Mouse (Mus musculus) midbrain, embryonic 10.5 days (tissue): ENCODE data around the gene Gm20716. TPM values are rescaled to one million over a fixed set of nuclear protein-coding genes. Genes with fewer than 3 reads are reported as not detected.

Source experiments
- DNase-seq: peaks from one replicate; pipeline ENCODE4 v3.0.0-alpha.2; 2017; ENCODE audit warnings: low spot score
- H3K27ac ChIP-seq: fragments of 300-500 bp; sonication (generic); replicated peaks from 2 replicates; pipeline ENCODE4 v1.5.1; 2016; ENCODE audit warnings: mild to moderate bottlenecking
- H3K27me3 ChIP-seq: fragments of 300-500 bp; sonication (generic); 2 replicates; pipeline ENCODE4 v1.6.1; 2016; ENCODE audit warnings: low read depth, mild to moderate bottlenecking; ENCODE audit not compliant: poor library complexity, severe bottlenecking
- H3K36me3 ChIP-seq: fragments of 300-500 bp; sonication (generic); 2 replicates; pipeline ENCODE4 v1.6.1; 2016; ENCODE audit warnings: mild to moderate bottlenecking, moderate library complexity
- H3K4me1 ChIP-seq: fragments of 300-500 bp; sonication (generic); 2 replicates; pipeline ENCODE4 v1.6.1; 2016
- H3K4me3 ChIP-seq: fragments of 300-500 bp; sonication (generic); 2 replicates; pipeline ENCODE4 v1.5.1; 2016; ENCODE audit warnings: mild to moderate bottlenecking, moderate library complexity
- H3K9me3 ChIP-seq: fragments of 300-500 bp; sonication (generic); replicated peaks from 2 replicates; pipeline ENCODE4 v1.6.1; 2016; ENCODE audit warnings: mild to moderate bottlenecking
- WGBS: fragments of 180-500 bp; shearing (Covaris S2); methylation state at CpG from one replicate; pipeline ENCODE4 v1.1.7; 2016; 5-methylcytosine and 5-hydroxymethylcytosine counted together
- microRNA-seq: library from miRNA; unstranded; fragments of <30 nt; microRNA quantifications from one replicate; pipeline ENCODE4, GENCODE M21; 2017
- polyA plus RNA-seq: library from polyadenylated mRNA; unstranded; fragments of >200 nt; fragmentation: Nextera tagmentation; extraction: Ambion mirVana; gene quantifications from 2 replicates; pipeline ENCODE4 v1.2.1, GENCODE M21; 2016

The Gm20716 gene
- polyA plus RNA-seq, 1 experiment from 2014 or later = 17.2 TPM

- H3K4me1 ChIP-seq = peaks cover 62% of the 10 kb centered on the region
- no peak for DNase-seq
- H3K36me3 ChIP-seq = no peaks in the 10 kb centered on the region
- peaks cover 46% of the 10 kb centered on the region for H3K27me3 ChIP-seq
- H3K27ac ChIP-seq = peak overlapping the region; percentile 67
- H3K4me3 ChIP-seq = no peak overlapping the region
- 87% methylated on average over 7 of the region's 7 CpGs for WGBS
- H3K9me3 ChIP-seq = no peaks in the 10 kb centered on the region
Observed at GRCm38 (mm10) chr2:168155666-168156065, 74.5 kb downstream of the Gm20716 start.

DNA sequence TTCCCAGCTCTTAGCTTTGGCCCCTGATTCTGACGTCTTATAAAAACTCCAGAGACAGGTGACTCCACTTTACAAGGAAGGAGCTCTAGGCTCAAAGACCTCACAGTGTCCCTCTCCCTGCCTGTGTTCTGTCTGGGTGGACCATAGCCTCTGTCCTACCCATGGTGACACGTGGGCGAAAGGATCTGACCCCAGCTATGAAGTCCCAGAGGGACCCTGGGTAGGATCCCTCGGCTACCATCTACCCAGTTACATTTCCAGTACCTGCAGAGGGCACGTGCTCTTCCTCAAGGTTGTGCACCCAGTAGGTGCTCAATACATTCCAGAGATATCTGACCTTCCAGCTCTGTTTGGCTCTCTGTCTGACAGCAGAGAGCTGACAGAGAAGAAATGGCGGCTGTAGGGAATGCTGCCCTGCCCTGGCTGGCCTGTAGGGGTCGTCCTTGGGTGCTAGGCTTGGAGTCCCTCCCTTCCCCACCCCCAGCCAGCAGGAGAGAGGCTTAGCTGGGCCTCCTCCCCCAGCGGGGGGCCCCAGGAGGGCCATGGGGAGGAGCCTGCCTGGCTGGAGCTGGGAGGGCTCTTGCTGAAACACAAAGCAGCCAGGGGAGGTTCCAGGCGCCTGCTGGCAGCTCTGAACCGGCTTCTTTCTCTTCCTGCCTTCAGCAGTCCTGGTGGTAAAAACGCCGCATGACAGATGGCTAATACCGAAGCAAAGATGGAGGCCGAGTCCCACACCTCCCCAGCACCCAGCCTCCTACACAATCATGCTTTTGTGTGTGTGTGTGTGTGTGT, 75.9 kb downstream of the Gm20716 start:
- no peaks in the 10 kb centered on the region for H3K36me3 ChIP-seq

GRCm38 (mm10) chr2:168149241-168149640, 80.9 kb downstream of the Gm20716 start:
- DNase-seq = no peak
- H3K27ac ChIP-seq = no peak overlapping the region
- no peaks in the 10 kb centered on the region for H3K27me3 ChIP-seq
- no peaks in the 10 kb centered on the region for H3K9me3 ChIP-seq
- H3K36me3 ChIP-seq = no peaks in the 10 kb centered on the region
- WGBS = 86% methylated on average over 8 of the region's 8 CpGs
- peaks cover 35% of the 10 kb centered on the region for H3K4me1 ChIP-seq
- no peak overlapping the region for H3K4me3 ChIP-seq

More for the DNA sequence above, 75.9 kb downstream of the Gm20716 start:
- 19% methylated on average over 14 of the region's 14 CpGs for WGBS
- H3K27ac ChIP-seq = peak overlapping the region; percentile 86
- H3K9me3 ChIP-seq = no peaks in the 10 kb centered on the region
- peak overlapping the region; percentile 35 for H3K4me3 ChIP-seq
- peaks cover 55% of the 10 kb centered on the region for H3K4me1 ChIP-seq
- peak; percentile 95 for DNase-seq
- H3K27me3 ChIP-seq = peaks cover 32% of the 10 kb centered on the region

DNA sequence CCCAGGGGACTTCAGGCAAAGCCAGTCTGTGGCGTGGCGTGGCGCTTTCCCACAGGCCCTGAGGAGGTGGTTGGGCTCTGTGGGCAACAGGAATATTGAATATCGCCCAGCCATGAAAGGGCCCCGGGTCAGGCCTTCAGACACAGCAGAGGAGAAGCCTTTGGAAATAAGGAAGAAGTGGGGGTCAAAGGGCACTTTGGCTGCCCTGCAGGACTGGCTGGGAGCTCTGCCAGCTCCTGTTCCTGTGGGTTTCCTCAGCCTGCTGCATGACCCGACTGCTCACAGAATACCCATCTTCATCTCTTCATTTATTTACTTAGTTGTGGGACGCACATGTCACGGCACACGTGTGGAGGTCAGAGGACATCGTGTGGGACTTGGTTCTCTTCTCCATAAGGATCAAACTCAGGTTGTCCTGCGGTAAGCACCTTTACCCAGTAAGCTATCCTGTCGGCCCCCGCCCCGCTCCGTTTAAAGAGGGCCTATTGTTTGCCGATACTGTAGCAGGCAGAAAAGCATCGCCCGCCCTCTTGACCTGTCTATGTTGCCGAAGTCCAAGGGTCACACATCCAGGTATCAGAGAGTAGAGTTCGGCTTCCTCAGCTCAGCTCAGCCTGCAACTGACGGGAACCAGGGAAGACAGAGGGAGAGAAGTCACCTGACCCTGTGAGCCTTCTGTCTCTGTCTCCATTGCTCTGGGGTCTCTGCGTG, 82.3 kb downstream of the Gm20716 start:
- no peaks in the 10 kb centered on the region for H3K27me3 ChIP-seq
- H3K27ac ChIP-seq = 0 out of 2 replicates have a peak overlapping the region, but pooled peaks have one; percentile 38
- no peak for DNase-seq
- H3K36me3 ChIP-seq = no peaks in the 10 kb centered on the region
- no peaks in the 10 kb centered on the region for H3K9me3 ChIP-seq
- H3K4me3 ChIP-seq = no peak overlapping the region
- 72% methylated on average over 22 of the region's 22 CpGs for WGBS
- H3K4me1 ChIP-seq = peaks cover 31% of the 10 kb centered on the region

GRCm38 (mm10) chr2:168145437-168145836, 84.7 kb downstream of the Gm20716 start:
- Histone ChIP-seq H3K4me1 (peaks cover 24% of the 10 kb centered on the region), H3K9me3 (no peaks in the 10 kb centered on the region), H3K27me3 (no peaks in the 10 kb centered on the region), H3K4me3 (no peak overlapping the region), H3K36me3 (no peaks in the 10 kb centered on the region), H3K27ac (no peak overlapping the region)
- 75% methylated on average over 2 of the region's 2 CpGs for WGBS
- DNase-seq = no peak

DNA sequence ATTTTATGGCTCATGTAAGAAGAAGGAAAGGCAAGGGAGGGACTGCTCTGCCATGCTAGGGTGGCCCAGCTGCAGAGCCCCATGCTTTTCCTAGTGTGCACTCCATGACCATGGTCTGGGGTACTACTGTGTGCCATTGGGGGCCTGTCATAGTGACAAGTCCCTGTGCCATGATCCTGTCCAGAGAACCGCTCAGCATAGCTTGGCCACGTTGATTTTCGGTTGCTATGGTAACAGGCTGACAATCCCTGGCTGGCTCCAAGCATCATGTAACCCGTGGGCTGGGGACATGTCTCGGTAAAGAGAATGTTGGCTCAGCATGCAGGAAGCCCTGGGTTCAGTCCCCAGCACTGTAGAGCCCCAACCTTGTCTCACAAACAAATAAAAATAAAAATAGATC, 86.4 kb downstream of the Gm20716 start:
- no peak for DNase-seq
- Histone ChIP-seq H3K4me3 (no peak overlapping the region), H3K27ac (no peak overlapping the region), H3K36me3 (no peaks in the 10 kb centered on the region), H3K9me3 (no peaks in the 10 kb centered on the region), H3K4me1 (peaks cover 24% of the 10 kb centered on the region), H3K27me3 (no peaks in the 10 kb centered on the region)
- WGBS = 54% methylated on average over 5 of the region's 5 CpGs

DNA sequence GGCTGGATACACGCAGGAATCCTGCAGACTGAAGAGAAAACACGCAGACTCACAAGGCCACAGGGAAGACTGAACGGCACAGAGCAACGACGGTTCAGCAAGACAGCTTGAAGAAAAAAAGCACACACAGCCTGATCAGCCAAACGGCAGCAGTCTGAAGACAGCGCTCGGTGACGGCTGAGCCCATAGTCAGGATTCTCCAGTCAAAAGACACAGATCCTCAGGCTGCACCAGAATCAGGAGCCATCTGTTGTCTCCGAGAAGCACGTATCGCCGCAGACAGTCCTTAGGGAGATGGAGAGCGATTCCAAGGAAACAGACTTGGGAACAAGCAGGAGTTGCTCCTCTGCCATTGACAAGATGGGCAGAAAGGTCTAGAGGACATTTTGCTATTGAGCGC, 93.0 kb downstream of the Gm20716 start:
- no peak for DNase-seq
- 84% methylated on average over 15 of the region's 15 CpGs for WGBS
- Histone ChIP-seq H3K36me3 (no peaks in the 10 kb centered on the region), H3K27me3 (no peaks in the 10 kb centered on the region), H3K27ac (no peak overlapping the region), H3K4me3 (no peak overlapping the region), H3K9me3 (no peaks in the 10 kb centered on the region), H3K4me1 (no peaks in the 10 kb centered on the region; the same call in 1 of the 2 replicates)

Small RNAs within 50 kb of the gene (microRNA-seq; reads per million reads assigned to microRNA genes)
- not detected for gene Gm24561

Other genes starting within 250 kb of the Gm20716 start
- 0.86 and 0.97 TPM in 2 replicates for gene Ripor3, start 219.7 kb downstream of the Gm20716 start, polyA plus RNA-seq
- gene Pard6b, start 149.4 kb downstream of the Gm20716 start, polyA plus RNA-seq = 6.9 and 7.5 TPM in 2 replicates
- 1.7 and 2.5 TPM in 2 replicates for gene Adnp, start 23.3 kb downstream of the Gm20716 start, polyA plus RNA-seq
- 86.0 and 88.9 TPM in 2 replicates for gene Dpm1, start 227 bp upstream of the Gm20716 start, polyA plus RNA-seq
- 6.9 and 7.0 TPM in 2 replicates for gene Mocs3, start 258 bp upstream of the Gm20716 start, polyA plus RNA-seq
- 4.2 and 4.4 TPM in 2 replicates for gene Kcng1, start 51.4 kb upstream of the Gm20716 start, polyA plus RNA-seq